Mouse (Mus musculus) heart, postnatal 4 days (tissue): ENCODE results near the gene Rpn2. TPM values are rescaled to one million over a fixed set of nuclear protein-coding genes. Genes with fewer than 3 reads are reported as not detected.

Experiments used
- DNase-seq: peaks from one replicate; pipeline ENCODE4 v3.0.0; 2021
- total RNA-seq, 2 experiments: library from RNA; stranded (reverse); gene quantifications; 2 replicates each; pipeline ENCODE4 v1.2.3; 2021

Rpn2 gene
- 100 to 1,000 TPM; 130 to 137 TPM for total RNA-seq

DNA sequence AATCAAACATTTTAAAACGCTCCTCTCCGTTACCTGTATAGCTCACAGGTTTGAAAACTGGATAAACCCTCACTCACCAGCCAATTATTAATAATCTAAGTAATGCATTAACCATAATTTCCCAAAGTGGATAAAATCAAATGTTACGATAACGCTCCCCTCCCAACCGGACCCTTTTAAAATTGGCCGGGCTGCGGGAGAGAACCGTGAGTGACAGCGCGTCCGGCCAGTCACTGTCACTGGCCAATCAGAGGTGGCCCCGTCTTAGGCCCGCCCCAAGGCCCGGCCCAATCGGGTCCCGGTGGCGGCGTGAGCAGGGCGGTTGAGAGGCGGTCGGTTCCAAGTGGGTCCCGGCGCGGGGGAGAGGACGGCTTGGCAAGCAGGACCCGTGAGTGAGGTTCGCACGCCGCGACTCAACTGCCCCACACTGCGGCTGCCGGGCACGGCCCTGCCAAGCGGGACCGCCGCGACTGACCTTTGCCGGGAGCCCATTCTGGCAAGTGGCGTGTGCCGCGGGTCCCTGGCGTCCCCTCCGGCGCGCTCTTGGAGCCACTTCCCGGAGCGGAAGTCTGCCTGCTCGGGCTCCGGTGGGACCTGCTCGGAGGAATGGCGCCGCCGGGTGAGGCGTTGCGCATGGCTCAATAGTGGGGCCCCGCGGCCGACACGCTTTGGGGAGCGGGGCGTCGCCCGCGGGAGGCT lies at the start of gene Rpn2:
Gene Rpn2 (plus strand): TSS at position 301 of the 699 bp plus-strand sequence.
- DNase-seq = peak; percentile 98

DNA sequence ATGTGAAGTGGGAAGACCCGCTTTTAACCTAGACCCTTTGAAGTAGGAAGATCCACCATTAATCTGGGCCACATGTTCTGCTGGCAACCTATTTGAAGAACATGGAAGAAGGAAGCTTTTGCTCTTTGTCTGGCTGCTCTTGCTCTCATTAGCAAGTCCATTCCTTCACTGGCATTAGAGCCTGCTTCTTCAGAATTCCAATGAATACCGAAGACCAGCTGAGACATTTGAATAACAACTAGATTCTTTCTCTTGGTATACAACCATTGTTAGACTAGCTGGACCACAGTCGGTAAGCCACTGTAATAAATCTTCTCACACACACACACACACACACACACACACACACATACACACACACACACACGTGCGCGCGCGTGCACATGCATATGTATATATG lies 42.9 kb upstream of the Rpn2 start:
- DNase-seq = no peak

DNA sequence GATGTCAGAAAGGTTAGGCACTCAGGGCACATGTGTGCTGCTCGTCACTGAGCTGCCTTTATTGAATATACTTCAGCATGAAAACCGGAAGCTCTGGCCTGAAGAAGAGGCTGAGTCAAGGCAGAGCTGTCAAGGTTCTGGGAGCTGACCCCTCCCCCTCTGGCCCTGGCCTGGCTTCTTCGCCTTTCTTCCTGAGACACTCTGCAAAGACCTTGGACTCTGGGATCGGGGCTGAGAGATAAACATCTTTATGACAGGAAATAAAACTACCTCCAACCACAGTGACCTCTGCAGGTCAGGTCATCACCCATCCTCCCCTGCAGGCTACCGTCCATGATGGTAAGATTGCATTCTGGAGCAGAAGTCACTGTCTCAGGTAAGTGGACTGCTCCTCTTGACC lies 33.8 kb upstream of the Rpn2 start:
- DNase-seq = no peak

GRCm38 (mm10) chr2:157245603-157246002 lies 33.2 kb upstream of the Rpn2 start:
- DNase-seq = no peak

DNA sequence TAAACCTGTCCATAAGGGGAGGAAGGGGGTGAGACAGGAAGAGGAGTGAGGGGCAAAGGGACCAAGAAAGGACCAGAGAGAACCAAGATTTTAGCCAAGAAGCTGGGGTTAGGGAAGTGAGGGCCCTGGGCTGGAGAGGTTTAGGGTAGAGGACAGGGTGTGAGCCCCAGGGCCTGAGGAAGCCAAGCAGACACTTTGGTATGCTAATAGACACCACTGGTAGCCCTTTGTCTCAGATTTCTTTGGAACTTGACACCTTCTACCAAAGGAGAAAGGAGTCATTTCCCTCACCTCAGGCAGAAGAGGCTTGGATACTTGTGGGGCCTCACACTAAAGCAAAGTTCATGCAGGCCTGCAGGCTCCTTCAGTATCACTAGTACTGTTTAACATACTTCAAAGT lies 30.7 kb upstream of the Rpn2 start:
- DNase-seq = no peak

DNA sequence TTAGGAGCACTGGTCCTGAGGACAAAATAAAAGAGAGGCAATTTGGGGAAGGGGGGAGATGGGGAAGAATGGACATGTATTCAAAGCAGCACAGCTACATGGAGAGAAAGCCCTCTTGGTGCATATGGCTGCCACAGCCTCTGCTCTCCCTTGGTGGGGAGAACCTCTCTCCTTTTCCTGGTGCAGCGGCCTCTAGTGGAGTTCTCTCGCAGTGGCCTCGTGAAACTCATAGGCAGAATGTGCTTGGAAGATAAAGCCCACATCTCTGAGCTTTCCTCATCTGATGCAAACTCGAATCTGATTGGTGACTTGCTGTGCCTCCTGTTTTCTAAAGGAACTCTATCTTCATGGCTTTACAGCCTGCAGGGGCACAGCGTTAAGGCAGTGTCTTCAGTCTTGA lies 19.1 kb upstream of the Rpn2 start:
- DNase-seq = peak; percentile 73

DNA sequence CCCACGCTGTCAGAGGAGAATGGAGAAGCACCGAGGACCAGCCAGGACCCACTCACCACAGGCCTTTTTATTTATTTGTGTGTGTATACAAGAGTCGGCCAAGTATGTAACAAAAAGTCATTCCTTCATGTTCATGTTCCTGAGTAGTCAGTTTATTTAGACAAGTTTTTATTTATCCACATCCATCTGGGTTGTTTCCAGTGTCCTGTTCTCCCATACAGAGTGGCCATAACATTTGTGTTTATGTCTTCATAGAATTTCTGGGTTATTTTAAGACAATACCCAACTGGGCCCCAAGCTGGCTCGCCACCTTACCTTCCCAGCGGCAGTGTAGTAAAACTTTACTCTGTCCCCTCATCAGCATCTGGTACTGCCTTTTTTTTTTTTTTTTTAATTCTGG lies 16.9 kb upstream of the Rpn2 start:
- no peak for DNase-seq

- DNase-seq = no peak
Observed at GRCm38 (mm10) chr2:157262506-157262905, 16.3 kb upstream of the Rpn2 start.

DNA sequence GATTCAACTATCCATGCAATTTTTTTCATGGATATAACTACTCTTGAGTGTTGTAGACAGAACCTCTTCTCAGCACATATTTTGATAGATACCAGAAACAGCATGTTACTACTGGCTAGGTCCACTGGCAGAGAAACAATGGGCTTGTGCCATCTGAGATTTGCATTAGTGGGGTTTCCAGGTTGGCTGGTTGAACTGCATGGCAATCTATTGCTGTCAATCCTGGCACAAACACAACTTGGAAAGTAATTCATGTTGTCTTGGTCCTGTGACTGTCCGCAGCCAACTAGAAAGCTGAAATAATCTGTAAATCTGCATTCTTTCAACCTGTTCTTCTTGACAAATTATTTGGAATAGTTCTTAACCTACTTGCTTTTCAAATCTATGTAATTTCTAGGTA lies 15.7 kb upstream of the Rpn2 start:
- no peak for DNase-seq

DNA sequence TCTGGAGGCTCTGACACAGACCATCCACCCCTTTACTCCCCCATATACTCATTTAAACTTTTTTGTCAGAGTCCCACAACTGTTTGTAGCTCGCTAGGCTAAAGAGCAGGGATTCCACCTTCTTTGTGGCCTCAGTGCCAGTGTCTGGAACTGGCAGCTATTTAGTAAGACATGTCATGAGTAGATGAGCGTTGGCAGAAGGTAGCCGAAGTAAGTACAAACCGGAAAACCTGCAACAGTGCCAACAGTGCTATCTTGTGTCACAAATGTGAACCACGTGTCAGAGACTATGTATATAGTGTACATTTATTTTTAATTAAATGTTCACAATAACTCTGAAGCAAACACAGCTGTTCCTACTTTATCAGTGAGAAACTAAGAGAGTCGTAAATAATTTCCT lies 15.0 kb upstream of the Rpn2 start:
- DNase-seq = no peak

DNA sequence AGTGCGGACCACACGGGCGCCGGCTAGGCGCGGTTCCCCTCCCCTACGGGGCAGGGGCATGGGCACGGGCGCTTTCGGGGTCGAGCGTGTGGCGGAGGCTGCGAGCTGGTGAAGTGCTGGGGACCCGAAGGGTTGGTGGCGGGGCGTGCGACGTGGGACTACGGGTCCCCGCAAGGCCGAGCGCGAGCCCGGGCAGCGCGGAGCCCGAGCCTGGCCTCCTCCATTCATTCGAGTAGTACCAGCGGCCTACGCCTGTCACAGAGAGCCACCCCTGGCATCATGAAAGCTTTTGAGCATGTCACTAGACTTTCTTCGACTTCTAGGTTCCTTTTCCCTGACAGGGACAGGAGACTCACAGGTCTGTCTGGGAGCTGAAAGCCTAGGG lies 591 bp downstream of the Rpn2 start, which contains the start of gene Mroh8:
Gene Mroh8 (minus strand): TSS at position 134 of the 385 bp plus-strand sequence.
- DNase-seq = peak; percentile 62

- DNase-seq = no peak
Observed at GRCm38 (mm10) chr2:157283321-157283720, 4.5 kb downstream of the Rpn2 start.

DNA sequence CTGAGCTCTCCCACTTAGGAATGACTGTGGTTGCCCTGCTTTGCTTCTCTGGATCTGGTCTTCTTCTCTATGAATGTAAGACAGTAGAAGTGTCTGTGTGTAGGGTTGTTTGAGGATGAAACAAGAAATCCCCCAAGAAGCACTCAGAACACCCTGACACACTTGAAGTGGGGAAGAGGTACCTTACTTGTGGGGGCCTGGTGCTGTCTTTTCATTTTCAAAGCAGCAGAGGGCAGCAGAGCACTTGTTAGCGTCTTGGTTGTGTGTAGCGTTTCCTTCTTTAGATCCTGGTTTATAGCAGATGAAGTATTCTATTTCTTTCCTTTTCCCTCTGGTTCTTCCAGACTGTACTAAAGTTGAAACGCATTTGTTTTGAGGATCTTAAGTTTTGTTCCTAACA lies 8.7 kb downstream of the Rpn2 start:
- DNase-seq = peak; percentile 47

DNA sequence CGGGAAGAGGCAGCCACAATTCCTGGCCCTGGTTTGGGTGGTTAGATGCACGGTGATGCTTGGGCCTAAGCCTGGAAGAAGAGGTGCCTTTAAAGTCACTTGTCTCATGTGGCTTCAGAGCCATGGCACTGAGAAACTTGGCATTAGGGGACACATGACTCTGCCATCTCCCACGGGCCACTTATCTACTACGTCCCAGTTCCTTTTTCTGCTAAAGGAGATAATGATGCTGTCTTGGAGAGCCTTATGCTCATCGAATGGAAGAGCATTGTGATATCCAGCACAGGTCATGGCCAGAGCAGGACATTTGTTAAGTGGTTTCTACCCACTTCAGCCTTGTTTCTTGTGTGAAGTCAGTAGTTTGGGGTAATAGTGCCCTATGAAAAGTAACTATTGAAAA lies 10.2 kb downstream of the Rpn2 start:
- DNase-seq = no peak

DNA sequence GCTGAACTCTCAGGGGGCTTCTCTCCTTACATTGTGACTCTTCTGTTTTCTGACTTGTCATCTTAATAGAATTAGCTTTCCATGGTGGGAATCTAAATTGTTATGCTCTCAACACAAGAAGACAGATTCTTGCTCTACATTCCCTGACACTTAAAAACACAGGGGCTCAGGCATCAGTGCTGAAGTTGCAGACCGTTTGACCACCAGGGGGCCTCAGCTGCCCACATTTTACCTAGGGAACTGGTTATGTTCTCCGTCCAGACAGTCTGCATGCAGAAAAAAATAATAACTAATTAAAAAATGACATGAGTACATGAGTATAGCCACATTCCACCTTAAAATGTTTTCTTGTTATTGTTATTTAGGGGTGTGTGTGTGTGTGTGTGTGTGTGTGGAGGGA lies 13.3 kb downstream of the Rpn2 start:
- DNase-seq = peak; percentile 83

DNA sequence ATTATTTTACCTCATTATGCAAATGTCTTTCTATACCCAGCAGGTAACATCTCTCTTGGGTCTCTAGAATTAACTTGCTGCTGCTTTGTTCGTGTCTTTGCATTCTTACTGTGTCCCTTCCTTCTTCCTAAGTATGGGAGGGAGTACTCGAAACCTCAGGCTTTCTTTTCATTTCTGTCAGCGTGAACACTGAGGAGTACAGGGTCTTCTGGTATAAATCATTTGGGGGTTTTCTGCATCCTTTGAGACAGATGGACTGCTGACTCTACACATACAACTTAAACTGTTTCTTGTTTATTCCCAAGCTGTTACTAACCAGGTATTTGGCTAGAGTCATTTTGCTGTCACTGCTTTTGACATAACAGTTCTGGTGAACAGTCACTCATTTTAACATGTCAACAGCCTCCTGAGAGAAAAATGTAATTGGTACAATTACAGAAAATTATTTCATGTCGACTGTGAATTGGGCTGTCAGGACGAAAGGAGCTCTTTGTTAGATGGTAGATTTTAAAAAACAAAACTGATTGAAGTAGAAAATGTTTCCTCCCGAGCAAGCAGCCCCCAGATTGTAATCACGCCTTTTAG lies 17.4 kb downstream of the Rpn2 start:
- DNase-seq = no peak

GRCm38 (mm10) chr2:157300051-157300450 lies 21.2 kb downstream of the Rpn2 start:
- no peak for DNase-seq

- no peak for DNase-seq
Observed at GRCm38 (mm10) chr2:157303096-157303495, 24.3 kb downstream of the Rpn2 start.

DNA sequence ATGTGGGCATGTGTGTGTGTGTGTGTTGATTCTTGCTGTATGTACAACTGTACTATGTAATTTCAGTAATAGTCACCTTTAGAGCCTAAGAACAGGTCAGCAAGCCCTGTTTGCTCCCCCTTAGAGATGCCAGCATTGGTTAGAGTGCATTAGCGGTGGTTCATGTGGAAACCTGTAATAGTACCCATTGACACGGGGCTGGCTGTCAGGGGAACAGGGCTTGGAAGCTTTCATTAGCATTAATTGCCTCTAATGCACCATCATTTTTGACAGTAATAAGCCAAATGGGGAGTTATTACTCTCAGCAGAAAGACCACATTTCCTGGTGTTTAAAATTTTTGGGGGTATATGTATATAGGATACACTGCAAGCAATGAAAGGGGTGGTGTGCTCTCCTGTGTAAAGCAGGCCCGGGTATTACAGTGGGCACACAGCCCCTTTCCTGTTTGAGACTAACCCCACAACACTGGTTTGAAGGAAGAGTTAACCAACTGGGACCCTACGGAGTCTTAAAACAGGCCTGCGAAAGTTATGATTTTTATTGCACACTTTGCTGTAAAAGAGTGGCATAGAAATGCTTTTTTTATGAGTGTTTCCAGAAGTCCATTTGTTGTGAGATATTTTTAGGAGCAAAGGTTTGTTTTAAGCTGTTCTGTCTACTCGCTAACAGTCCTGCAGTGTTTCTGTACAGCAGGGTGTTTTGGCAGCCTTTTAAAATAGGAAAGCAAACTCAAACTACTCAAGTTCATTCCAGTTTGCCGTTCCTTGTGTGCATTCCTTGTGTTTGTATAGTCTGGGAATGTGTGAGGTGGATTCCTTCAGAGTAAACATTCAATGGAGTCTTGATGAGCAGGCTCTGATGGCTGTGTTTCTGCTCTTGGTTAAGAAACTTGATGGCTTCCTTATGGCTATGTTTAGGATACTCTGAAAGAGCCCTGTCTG lies 27.5 kb downstream of the Rpn2 start:
- DNase-seq = no peak

DNA sequence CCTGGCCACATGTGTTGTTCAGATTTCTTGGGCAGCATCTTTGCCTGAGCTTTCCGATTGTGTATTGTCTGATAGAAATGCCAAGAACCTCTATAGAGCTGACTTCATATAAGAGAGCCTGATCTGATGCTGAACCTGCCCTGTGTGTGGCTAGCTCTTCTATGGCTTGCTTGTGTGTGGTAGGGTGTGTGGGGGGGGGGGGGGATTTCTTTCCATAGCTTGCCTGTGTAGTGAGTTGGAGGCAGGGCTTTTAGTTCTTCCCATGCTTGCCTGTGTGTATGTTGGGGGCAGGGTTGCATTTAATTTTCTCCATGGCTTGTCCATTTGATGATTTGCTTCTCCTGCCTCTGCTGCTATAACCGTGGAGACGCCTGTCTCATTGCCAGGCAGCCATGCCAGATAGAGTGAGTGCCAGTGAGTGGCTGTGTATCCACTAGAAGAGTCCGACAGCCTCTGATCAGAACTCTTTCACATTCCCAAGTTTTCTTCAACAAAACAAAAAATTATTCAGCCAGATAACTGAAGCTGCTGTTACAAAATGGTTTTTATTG lies 29.0 kb downstream of the Rpn2 start:
- DNase-seq = peak; percentile 20

DNA sequence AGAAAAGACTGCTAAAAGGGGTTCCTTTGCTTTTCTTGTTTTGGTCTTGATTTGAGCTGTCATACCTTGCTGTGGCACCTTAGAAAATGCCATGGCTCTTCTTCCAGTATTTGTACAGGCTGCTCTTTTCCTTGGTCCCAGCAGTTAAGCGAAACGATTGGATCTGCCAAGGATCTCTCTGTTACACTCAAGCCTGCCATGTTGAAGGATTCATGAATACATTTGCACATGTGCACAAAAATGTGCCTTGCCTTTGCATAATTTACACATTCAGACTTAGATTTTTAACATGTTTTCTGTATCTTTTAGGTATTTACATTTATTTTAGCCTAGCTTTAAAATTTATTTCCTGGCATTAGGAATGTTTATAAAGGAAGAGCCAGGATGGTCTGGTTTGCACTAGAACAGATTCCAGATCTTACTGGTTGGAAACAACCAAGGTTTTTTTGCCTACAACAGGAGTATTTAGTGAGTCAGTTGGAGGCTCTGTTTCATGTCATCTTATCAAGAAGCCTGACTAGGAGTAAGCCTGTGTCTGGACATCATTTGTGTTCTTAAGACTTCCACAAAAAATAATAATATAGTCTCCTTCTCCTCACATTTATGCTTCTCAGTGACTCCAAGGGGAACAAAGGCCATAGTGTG lies 29.6 kb downstream of the Rpn2 start:
- DNase-seq = no peak

GRCm38 (mm10) chr2:157309611-157310010 lies 30.8 kb downstream of the Rpn2 start:
- DNase-seq = no peak
